Mouse (Mus musculus) heart, embryonic 12.5 days (tissue): ENCODE results near the gene Lnp1. TPM values are rescaled to one million over a fixed set of nuclear protein-coding genes. Genes with fewer than 3 reads are reported as not detected.
"Not testable (repeated sequence)": the region's sequence is repeated elsewhere in the genome, so short reads cannot be mapped to it uniquely, and the experiment has no call there.

Experiments
- ATAC-seq: fragments of 200-750 bp; cut with Nextera tagmentation; 2 replicates; pipeline ENCODE4 v1.8.0; 2017; ENCODE audit warnings: moderate TSS enrichment, moderate library complexity; ENCODE audit not compliant: insufficient number of reproducible peaks, low FRiP score
- H3K27ac ChIP-seq: fragments of 300-500 bp; sonication (generic); 2 replicates; pipeline ENCODE4 v1.5.1; 2016; ENCODE audit warnings: mild to moderate bottlenecking, moderate library complexity; ENCODE audit not compliant: poor library complexity, severe bottlenecking
- H3K27me3 ChIP-seq: fragments of 300-500 bp; sonication (generic); replicated peaks from 2 replicates; pipeline ENCODE4 v1.6.1; 2016; ENCODE audit warnings: mild to moderate bottlenecking, moderate library complexity
- H3K36me3 ChIP-seq: fragments of 300-500 bp; sonication (generic); 2 replicates; pipeline ENCODE4 v1.6.1; 2016; ENCODE audit warnings: mild to moderate bottlenecking, moderate library complexity
- H3K4me1 ChIP-seq: fragments of 300-500 bp; sonication (generic); replicated peaks from 2 replicates; pipeline ENCODE4 v1.6.1; 2016; ENCODE audit warnings: mild to moderate bottlenecking
- H3K4me2 ChIP-seq: fragments of 300-500 bp; sonication (generic); 2 replicates; pipeline ENCODE4 v1.6.1; 2016; ENCODE audit warnings: mild to moderate bottlenecking, moderate library complexity
- H3K4me3 ChIP-seq: fragments of 300-500 bp; sonication (generic); 2 replicates; pipeline ENCODE4 v1.5.1; 2016; ENCODE audit warnings: mild to moderate bottlenecking
- H3K9ac ChIP-seq: fragments of 300-500 bp; sonication (generic); 2 replicates; pipeline ENCODE4 v1.6.1; 2016; ENCODE audit warnings: mild to moderate bottlenecking, moderate library complexity
- H3K9me3 ChIP-seq: fragments of 300-500 bp; sonication (generic); replicated peaks from 2 replicates; pipeline ENCODE4 v1.6.1; 2016; ENCODE audit warnings: mild to moderate bottlenecking, moderate library complexity
- WGBS: fragments of 180-500 bp; shearing (Covaris S2); methylation state at CpG from one replicate; pipeline ENCODE4 v1.1.7; 2016; 5-methylcytosine and 5-hydroxymethylcytosine counted together
- polyA plus RNA-seq: library from polyadenylated mRNA; unstranded; fragments of >200 nt; fragmentation: Nextera tagmentation; extraction: Ambion mirVana; gene quantifications from 2 replicates; pipeline ENCODE4 v1.2.1, GENCODE M21; 2016

Lnp1 gene
- 0.45 and 0.60 TPM in 2 replicates for polyA plus RNA-seq

GRCm38 (mm10) chr16:56928023-56928422, at the start of gene Lnp1:
TSS of gene Lnp1 (minus strand) at chr16:56928061.
- ATAC-seq: peak; percentile 66

GRCm38 (mm10) chr16:56974646-56975045, 46.8 kb upstream of the Lnp1 start:
- H3K9me3 ChIP-seq: no peaks in the 10 kb centered on the region
- H3K36me3 ChIP-seq: no peaks in the 10 kb centered on the region
- H3K4me3 ChIP-seq: no peak overlapping the region
- ATAC-seq: no peak
- no peak overlapping the region for H3K27ac ChIP-seq
- 58% methylated on average over 3 of the region's 3 CpGs for WGBS
- H3K4me2 ChIP-seq: no peak overlapping the region
- H3K9ac ChIP-seq: no peak overlapping the region
- H3K4me1 ChIP-seq: no peaks in the 10 kb centered on the region
- no peaks in the 10 kb centered on the region for H3K27me3 ChIP-seq

More at GRCm38 (mm10) chr16:56928023-56928422, at the start of gene Lnp1:
- H3K4me3 ChIP-seq: no peak within 1 kb of the TSS
- H3K27me3 ChIP-seq: no peaks in the 10 kb centered on the region
- 32% methylated on average over 3 of the region's 3 CpGs for WGBS
- peaks cover 5% of the 10 kb centered on the region; the same call in 1 of the 2 replicates for H3K9me3 ChIP-seq
- no peak within 1 kb of the TSS for H3K9ac ChIP-seq
- no peak within 1 kb of the TSS for H3K27ac ChIP-seq
- H3K4me1 ChIP-seq: peaks cover 6% of the 10 kb centered on the region; the same call in 1 of the 2 replicates
- H3K36me3 ChIP-seq: no peaks in the 10 kb centered on the region
- H3K4me2 ChIP-seq: no peak within 1 kb of the TSS

- H3K27ac ChIP-seq, H3K27me3 ChIP-seq, H3K4me1 ChIP-seq, H3K4me2 ChIP-seq, H3K9me3 ChIP-seq, ATAC-seq, H3K9ac ChIP-seq, H3K36me3 ChIP-seq, H3K4me3 ChIP-seq: not testable (repeated sequence)
- WGBS: 91% methylated on average over 2 of the region's 2 CpGs
Observed at GRCm38 (mm10) chr16:56958311-56958710, 30.4 kb upstream of the Lnp1 start.

- no peak overlapping the region for H3K4me3 ChIP-seq
- ATAC-seq: no peak
- 89% methylated on average over 5 of the region's 5 CpGs for WGBS
- H3K4me1 ChIP-seq: no peaks in the 10 kb centered on the region
- no peak overlapping the region for H3K4me2 ChIP-seq
- H3K9ac ChIP-seq: no peak overlapping the region
- H3K36me3 ChIP-seq: no peaks in the 10 kb centered on the region
- no peaks in the 10 kb centered on the region for H3K9me3 ChIP-seq
- H3K27me3 ChIP-seq: no peaks in the 10 kb centered on the region
- no peak overlapping the region for H3K27ac ChIP-seq
Observed at GRCm38 (mm10) chr16:56949085-56949484, 21.2 kb upstream of the Lnp1 start.

GRCm38 (mm10) chr16:56942341-56942740, 14.5 kb upstream of the Lnp1 start:
- H3K27ac ChIP-seq: no peak overlapping the region

GRCm38 (mm10) chr16:56920102-56920657, 7.7 kb downstream of the Lnp1 start:
- H3K4me1 ChIP-seq: no peaks in the 10 kb centered on the region
- no peaks in the 10 kb centered on the region for H3K27me3 ChIP-seq
- 20% methylated on average over 8 of the region's 8 CpGs for WGBS
- no peaks in the 10 kb centered on the region for H3K36me3 ChIP-seq
- no peak overlapping the region for H3K27ac ChIP-seq
- H3K4me2 ChIP-seq: no peak overlapping the region
- H3K9ac ChIP-seq: no peak overlapping the region
- no peak; the same call in 1 of the 2 replicates for ATAC-seq
- H3K9me3 ChIP-seq: no peaks in the 10 kb centered on the region
- H3K4me3 ChIP-seq: no peak overlapping the region

More at GRCm38 (mm10) chr16:56942341-56942740, 14.5 kb upstream of the Lnp1 start:
- ATAC-seq: no peak
- Histone ChIP-seq H3K4me3 (no peak overlapping the region), H3K36me3 (no peaks in the 10 kb centered on the region), H3K4me2 (no peak overlapping the region), H3K9ac (no peak overlapping the region), H3K4me1 (no peaks in the 10 kb centered on the region), H3K27me3 (no peaks in the 10 kb centered on the region), H3K9me3 (no peaks in the 10 kb centered on the region)
- WGBS: 82% methylated on average over 2 of the region's 2 CpGs

GRCm38 (mm10) chr16:56917230-56917629, 10.6 kb downstream of the Lnp1 start:
- H3K4me2 ChIP-seq: no peak overlapping the region
- 80% methylated on average over 7 of the region's 7 CpGs for WGBS
- no peak for ATAC-seq
- H3K36me3 ChIP-seq: no peaks in the 10 kb centered on the region
- H3K4me1 ChIP-seq: no peaks in the 10 kb centered on the region
- no peaks in the 10 kb centered on the region for H3K9me3 ChIP-seq
- H3K9ac ChIP-seq: no peak overlapping the region
- no peak overlapping the region for H3K27ac ChIP-seq
- no peak overlapping the region for H3K4me3 ChIP-seq
- H3K27me3 ChIP-seq: no peaks in the 10 kb centered on the region

GRCm38 (mm10) chr16:56908986-56909385, 18.9 kb downstream of the Lnp1 start:
- Histone ChIP-seq H3K4me2 (no peak overlapping the region), H3K27ac (no peak overlapping the region), H3K4me3 (no peak overlapping the region), H3K4me1 (no peaks in the 10 kb centered on the region), H3K36me3 (no peaks in the 10 kb centered on the region), H3K9ac (no peak overlapping the region), H3K27me3 (no peaks in the 10 kb centered on the region), H3K9me3 (no peaks in the 10 kb centered on the region)
- no peak for ATAC-seq
- WGBS: 48% methylated on average over 5 of the region's 5 CpGs

GRCm38 (mm10) chr16:56902206-56902605, 25.7 kb downstream of the Lnp1 start:
- H3K9me3 ChIP-seq, H3K27me3 ChIP-seq, ATAC-seq, H3K9ac ChIP-seq, H3K4me3 ChIP-seq, H3K27ac ChIP-seq, H3K4me1 ChIP-seq, H3K4me2 ChIP-seq, H3K36me3 ChIP-seq: not testable (repeated sequence)
- 65% methylated on average over 3 of the region's 3 CpGs for WGBS

GRCm38 (mm10) chr16:56891583-56891982, 36.3 kb downstream of the Lnp1 start:
- 83% methylated on average over 5 of the region's 5 CpGs for WGBS
- no peaks in the 10 kb centered on the region for H3K9me3 ChIP-seq
- no peak overlapping the region for H3K27ac ChIP-seq
- no peaks in the 10 kb centered on the region for H3K27me3 ChIP-seq
- no peaks in the 10 kb centered on the region for H3K36me3 ChIP-seq
- no peaks in the 10 kb centered on the region for H3K4me1 ChIP-seq
- H3K9ac ChIP-seq: no peak overlapping the region
- H3K4me3 ChIP-seq: no peak overlapping the region
- no peak for ATAC-seq
- H3K4me2 ChIP-seq: no peak overlapping the region

- no peak overlapping the region; the same call in 1 of the 2 replicates for H3K9ac ChIP-seq
- 31% methylated on average over 9 of the region's 9 CpGs for WGBS
- no peak for ATAC-seq
- H3K27ac ChIP-seq: no peak overlapping the region
- no peaks in the 10 kb centered on the region for H3K27me3 ChIP-seq
- H3K9me3 ChIP-seq: no peaks in the 10 kb centered on the region
- H3K4me2 ChIP-seq: peak overlapping the region; percentile 90
- peak overlapping the region; percentile 73 for H3K4me3 ChIP-seq
- H3K36me3 ChIP-seq: no peaks in the 10 kb centered on the region
- H3K4me1 ChIP-seq: 0 out of 2 replicates have a peak, but pooled peaks cover 4% of the 10 kb centered on the region
Observed at GRCm38 (mm10) chr16:56886616-56887116, 41.2 kb downstream of the Lnp1 start.
